Mouse (Mus musculus): ENCODE data around the gene Snrpb.

Gene Snrpb

DNA sequence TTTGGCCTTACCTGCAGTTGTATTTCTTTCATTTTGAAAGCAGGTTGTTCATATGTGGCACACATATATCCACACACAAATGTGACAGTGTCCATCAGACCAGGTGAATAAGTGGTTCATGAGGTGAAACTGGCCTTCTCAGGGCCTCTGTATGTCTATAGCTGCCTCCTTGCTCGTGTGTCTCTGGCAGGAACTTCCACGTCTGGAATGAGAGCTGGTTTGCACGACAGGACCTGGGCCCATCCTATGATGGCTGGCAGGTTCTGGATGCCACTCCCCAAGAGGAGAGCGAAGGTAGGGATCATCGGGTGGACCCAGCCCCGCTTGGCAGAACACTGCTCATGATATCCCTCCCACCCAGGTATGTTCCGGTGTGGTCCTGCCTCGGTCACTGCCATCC lies 36.2 kb downstream of the Snrpb start:
- no peak for DNase-seq (ENCODE audit: low read depth)

DNA sequence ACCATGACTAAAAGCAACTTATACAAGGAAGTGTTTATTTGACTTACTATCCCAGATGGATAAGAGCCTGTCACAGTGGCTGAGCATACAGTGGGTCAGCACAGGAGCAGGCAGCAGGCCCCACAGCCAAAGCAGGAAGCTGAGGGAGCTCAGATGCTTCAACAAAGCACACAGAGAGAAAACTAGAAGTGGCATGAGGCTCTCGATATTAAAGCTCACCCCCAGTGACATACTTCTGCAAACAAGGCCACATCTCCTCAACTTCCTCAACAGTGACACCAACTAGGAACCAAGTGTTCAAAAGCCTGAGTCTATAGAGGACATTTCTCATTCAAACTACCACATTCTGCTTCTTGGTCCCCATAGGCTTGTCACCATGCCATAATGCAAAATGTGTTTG lies 49.5 kb downstream of the Snrpb start:
- DNase-seq (ENCODE audit: low read depth), result no peak

DNA sequence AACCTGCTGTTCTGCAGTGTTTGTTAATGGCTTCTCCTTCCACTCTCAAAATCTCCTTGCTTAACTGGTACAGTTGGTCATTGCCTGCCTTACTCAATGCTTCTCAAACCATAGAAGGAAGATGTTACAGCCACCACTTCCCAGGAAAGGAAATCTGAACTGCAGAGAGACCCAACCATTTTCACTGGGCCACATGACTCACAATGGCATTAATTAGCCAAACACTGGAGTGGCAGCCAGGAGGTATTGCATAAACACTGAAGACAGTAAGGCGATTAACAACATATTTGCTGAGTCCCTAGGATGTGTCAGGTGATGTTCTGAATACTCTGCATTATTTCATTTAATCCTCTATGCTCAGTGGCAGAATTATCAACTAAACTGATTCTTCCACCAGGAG lies 53.1 kb downstream of the Snrpb start:
- no peak for DNase-seq (ENCODE audit: low read depth)

DNA sequence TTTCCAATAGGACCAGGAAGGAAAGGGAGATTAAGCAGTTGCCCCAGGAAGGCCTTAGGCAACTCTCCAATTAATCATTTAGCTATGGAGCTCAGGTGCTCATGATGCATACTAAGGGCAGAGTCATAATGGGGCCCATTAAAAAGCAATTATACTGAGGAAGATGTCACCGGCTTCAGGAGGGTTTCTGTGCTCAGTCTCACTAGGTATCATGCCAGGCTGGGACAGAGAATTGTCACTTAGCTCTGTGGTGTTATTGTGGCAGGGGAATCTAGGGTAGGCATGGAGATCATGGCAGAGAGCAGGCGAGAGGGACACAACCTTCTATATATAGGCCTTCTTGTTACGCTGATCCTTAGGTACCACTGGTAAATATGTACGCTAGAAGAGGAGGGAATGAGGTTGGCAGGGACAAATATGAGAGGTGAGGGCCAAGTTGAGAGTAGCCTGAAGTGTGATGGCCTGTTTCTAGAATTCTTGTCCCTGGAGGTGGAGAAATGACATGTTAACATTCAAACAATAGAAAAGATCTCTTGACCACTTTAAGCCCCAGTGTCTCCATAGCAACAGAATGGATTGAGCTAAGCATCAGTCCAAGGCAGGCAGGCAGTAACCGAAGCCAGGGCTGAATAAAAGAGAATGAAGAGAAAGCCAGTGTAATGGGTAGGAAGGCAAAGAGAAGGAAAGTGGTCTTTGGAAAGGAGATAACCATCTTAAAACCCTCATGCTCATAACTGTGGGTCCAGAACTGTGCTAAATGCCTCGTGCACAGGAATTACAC lies 53.7 kb downstream of the Snrpb start:
- DNase-seq (ENCODE audit: low read depth), result no peak

Data from c-Kit-positive CD71-positive TER-119-negative erythroid progenitor cells, embryonic 14.5 days (primary cell).